Mouse (Mus musculus) kidney, postnatal 36 days (tissue): ENCODE measurements around the gene Gpd1.
"Not testable (repeated sequence)": the region's sequence is repeated elsewhere in the genome, so short reads cannot be mapped to it uniquely, and the experiment has no call there.

Experiments
- DNase-seq, 2 experiments: peaks; one replicate each; pipeline ENCODE4 v3.0.0; 2021 to 2022; ENCODE audit warnings: mixed read lengths in 2 of 2

The Gpd1 gene

GRCm38 (mm10) chr15:99723120-99723514 lies 5.8 kb downstream of the Gpd1 start:
- no peak for DNase-seq

GRCm38 (mm10) chr15:99723515-99724291 lies 6.4 kb downstream of the Gpd1 start:
- peak; percentile 69 to 75 for DNase-seq

DNA sequence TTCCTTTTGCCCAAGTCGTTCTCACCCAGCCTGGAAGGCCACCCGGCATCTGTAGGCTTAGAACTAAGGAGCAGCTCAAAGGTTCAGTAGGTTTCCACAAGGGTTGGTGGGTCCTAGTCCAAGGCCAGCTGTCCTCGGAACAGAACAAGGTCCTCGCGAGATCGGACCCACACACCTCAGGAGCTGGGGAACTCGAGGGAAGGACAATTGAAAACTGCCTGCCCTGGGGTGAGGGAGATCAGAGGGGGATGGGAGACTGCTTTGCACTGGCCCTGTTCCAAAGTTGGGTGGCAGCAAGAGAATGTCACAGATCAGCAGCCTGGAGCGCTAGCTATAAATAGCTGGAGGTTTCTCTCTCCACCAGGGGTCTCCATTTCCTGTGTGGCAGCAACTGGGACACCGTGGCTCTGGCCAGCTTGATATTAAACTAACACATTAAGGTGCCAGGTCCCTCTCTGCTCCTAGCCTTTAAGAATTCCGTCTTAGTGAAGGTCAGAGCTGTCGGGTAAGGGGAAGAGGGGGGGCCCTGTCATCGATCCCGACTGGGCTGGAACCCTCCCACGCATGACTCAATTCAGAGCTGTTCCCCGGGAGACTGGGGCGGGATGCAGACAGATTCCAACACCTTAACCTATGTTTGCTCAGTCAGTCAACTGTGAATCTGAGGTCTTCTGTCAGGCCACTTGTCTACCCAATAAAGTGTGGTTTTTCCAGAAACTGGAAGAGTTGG lies 7.1 kb downstream of the Gpd1 start:
- DNase-seq: peak; percentile 83 to 86

DNA sequence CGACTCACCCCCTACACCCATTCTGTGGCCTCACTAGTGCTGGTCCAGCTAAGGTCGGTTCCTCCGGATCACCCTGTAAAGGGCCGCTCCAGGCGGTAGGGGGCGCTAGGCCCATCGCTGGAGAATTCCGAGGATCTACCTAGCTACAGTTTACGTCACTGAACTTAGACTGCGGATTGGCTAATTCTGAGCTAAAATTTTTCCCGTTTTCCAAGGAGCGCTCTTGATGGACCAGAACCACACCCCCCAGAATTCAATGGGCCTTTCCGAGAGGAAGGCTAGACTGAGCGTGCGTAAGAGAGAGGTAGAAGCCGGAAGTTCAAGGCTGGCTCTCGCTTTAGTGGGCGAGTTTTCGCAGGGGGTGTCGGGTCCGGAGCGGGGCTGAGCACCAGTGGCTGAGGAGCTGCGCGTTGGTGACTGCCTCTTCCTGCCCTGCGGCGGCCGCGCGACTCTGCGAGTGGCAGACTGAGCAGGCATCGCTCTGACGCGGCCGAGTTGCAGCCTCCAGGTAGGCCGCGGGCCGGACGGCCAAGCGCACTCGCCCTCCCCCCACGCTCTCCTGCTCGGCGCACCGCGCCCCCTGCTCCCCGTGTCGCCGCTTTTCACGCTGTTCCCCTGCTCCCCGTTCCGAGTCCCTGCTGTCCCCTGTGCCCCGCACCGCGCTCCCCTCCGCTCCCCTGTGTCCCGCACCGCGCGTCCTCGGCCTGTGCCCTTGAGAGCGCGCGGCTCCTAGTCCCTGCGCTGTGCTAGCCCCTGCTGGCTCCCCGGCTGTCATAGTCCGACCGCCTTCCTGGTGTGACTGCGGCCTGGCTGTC lies 8.2 kb downstream of the Gpd1 start, which contains the start of gene Cox14:
Cox14 (plus strand) TSS at position 278 of the 815 bp plus-strand sequence.
- DNase-seq: peak; percentile 93 to 98

- DNase-seq: no peak
Measured at GRCm38 (mm10) chr15:99726549-99726948, 9.2 kb downstream of the Gpd1 start.

DNA sequence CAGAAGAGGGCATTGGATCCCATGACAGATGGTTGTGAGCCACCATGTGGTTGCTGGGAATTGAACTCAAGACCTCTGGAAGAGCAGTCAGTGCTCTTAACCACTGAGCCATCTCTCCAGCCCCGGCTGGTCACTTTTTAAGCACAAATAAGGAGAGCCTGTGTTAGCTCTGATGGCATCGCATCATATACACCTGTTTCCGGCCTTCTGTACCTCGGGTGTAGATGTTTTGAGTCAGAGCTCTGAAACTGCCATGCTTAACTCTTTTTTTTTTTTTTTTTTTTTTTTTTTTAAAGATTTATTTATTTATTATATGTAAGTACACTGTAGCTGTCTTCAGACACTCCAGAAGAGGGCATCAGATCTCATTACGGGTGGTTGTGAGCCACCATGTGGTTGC lies 9.7 kb downstream of the Gpd1 start:
- DNase-seq: not testable (repeated sequence)

DNA sequence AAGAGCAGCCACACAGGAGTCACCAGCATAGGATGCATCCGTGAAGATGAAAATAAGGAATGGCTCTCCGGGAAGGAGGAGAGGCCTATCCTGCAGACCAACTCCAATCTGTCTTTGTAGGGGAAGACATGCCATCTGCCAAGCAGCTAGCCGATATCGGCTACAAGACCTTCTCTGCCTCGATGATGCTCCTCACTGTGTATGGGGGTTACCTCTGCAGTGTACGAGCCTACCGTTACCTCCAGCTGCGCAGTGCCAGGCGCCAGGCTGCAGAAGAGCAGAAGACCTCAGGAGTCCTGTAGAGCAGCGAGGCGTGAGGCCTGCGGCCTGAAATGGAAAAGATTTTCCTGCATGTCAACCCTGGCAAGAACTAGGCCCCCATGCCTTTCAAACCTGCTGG lies 10.2 kb downstream of the Gpd1 start:
- no peak for DNase-seq

GRCm38 (mm10) chr15:99728211-99728610 lies 10.9 kb downstream of the Gpd1 start:
- DNase-seq: no peak

GRCm38 (mm10) chr15:99729056-99729783 lies 11.9 kb downstream of the Gpd1 start:
- DNase-seq: no peak

- DNase-seq: no peak
Measured at GRCm38 (mm10) chr15:99731167-99731566, 13.9 kb downstream of the Gpd1 start.

- DNase-seq: no peak
Measured at GRCm38 (mm10) chr15:99731678-99732077, 14.4 kb downstream of the Gpd1 start.

DNA sequence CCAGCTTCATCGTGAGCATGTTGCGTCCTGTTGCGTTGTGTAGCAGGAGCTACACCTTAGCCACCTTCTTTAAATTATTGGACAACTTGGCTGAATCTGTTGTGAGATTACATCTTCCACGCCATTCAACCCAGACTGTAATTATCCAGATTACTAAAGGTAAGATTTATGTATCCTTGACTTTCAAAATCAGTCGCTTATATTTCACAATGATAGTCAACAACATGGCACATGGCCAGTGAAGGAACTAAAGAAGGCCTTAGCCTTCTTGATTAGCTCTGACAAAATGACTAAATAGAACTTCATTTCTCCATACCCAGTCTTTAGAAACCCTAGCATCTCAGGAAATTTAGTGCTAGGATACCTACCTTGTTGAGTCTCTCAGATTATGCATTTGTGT lies 15.9 kb downstream of the Gpd1 start:
- DNase-seq: no peak

DNA sequence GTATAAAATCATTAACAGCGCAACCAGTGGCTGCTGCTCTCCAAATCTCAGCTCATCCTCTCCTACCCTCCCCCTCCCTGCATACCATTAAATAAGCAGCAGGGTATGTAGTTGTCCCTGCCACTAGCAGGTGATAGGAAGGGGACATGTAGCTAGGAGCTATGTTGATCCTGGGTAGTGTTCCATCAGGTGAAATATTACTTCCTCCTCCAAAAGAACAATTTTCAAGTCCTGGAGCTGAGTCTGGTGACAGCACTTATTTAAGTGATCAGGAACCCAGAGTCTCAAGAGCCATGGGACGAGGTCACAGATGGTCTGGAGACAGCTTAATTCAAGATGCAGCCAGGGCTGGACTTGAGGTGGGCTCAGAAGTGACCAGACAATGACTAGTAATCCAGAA lies 18.3 kb downstream of the Gpd1 start:
- DNase-seq: peak; percentile 99 to 100

- DNase-seq: no peak
Measured at GRCm38 (mm10) chr15:99736675-99737074, 19.4 kb downstream of the Gpd1 start.

- DNase-seq: no peak
Measured at GRCm38 (mm10) chr15:99740229-99740628, 22.9 kb downstream of the Gpd1 start.

DNA sequence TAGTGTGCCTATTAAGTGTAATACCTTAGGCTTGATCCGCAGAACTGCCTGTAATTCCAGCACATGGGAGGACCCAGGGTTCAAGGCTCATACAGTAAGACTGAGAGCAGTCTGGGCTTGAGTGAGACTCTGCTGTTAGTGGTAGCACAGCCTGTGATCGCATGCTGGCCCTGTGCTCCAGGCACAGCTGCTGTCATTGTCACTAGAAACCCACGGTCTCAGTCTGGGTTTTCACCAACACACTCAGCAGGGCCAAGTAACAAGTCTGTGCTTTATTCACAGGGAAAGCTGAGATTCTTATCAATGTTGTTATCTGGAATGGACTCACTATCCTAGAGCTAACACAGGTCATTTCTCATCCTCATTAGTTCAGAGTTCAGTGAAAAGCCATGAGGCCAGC lies 36.9 kb downstream of the Gpd1 start:
- DNase-seq: no peak

DNA sequence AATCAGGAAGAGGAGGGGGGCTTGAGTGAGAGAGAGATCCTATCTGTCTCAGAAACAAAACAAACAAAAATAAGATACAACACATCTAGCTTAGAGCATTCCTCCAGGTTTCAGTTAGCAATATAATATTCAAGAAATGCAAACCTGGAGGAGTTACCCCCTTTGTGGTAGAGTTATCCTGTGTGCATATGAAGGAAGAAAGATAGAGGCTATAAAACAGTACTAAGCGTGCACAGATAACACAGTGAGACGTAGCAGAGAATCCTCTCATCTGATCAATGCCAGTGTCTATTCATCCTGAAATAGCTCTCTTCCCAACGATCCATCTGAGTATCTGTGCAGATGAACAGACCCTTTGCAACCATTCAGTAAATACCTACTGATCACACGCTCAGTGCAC lies 50.2 kb downstream of the Gpd1 start:
- no peak for DNase-seq

- DNase-seq: peak in 1 of 2 experiments; percentile 29
Measured at GRCm38 (mm10) chr15:99768761-99769160, 51.4 kb downstream of the Gpd1 start.

- no peak for DNase-seq
Measured at GRCm38 (mm10) chr15:99771004-99771500, 53.7 kb downstream of the Gpd1 start.

GRCm38 (mm10) chr15:99771601-99772276 lies 54.4 kb downstream of the Gpd1 start:
- no peak for DNase-seq

- DNase-seq: peak; percentile 93
Measured at GRCm38 (mm10) chr15:99772277-99772880, 55.1 kb downstream of the Gpd1 start.

GRCm38 (mm10) chr15:99772881-99772924 lies 55.4 kb downstream of the Gpd1 start, which contains the start of gene Cers5:
Gene Cers5 (minus strand): TSS chr15:99772885.
- not testable (repeated sequence) for DNase-seq
